Mouse (Mus musculus): Measurements from ENCODE around the gene Mpg.

The Mpg gene

GRCm38 (mm10) chr11:32262674-32263415, 36.5 kb downstream of the Mpg start:
- no peak for DNase-seq (ENCODE audit: low spot score in 2 of 2)

- DNase-seq (ENCODE audit: low spot score in 2 of 2) = no peak
These were observed 38.9 kb downstream of the Mpg start for GRCm38 (mm10) chr11:32265117-32265738.

GRCm38 (mm10) chr11:32266194-32266593, 39.9 kb downstream of the Mpg start:
- DNase-seq (ENCODE audit: low spot score in 2 of 2) = no peak

- no peak for DNase-seq (ENCODE audit: low spot score in 2 of 2)
These were observed 40.5 kb downstream of the Mpg start for GRCm38 (mm10) chr11:32266776-32267175.

- DNase-seq (ENCODE audit: low spot score in 2 of 2) = peak; percentile 95 to 97
These were observed 41.0 kb downstream of the Mpg start, which contains the start of gene Nprl3 for GRCm38 (mm10) chr11:32267188-32267884. TSS of gene Nprl3 (minus strand) at chr11:32267707.

GRCm38 (mm10) chr11:32267964-32268363, 41.7 kb downstream of the Mpg start:
- DNase-seq (ENCODE audit: low spot score in 2 of 2) = no peak

GRCm38 (mm10) chr11:32268952-32269351, 42.6 kb downstream of the Mpg start:
- DNase-seq (ENCODE audit: low spot score in 2 of 2) = no peak

GRCm38 (mm10) chr11:32271178-32271577, 44.9 kb downstream of the Mpg start:
- no peak for DNase-seq (ENCODE audit: low spot score in 2 of 2)

- DNase-seq (ENCODE audit: low spot score in 2 of 2) = no peak
These were observed 50.0 kb downstream of the Mpg start, which contains the start of gene Hba-x for GRCm38 (mm10) chr11:32276347-32276746. TSS of gene Hba-x (plus strand) at chr11:32276400.

- no peak for DNase-seq (ENCODE audit: low spot score in 2 of 2)
These were observed 51.6 kb downstream of the Mpg start for GRCm38 (mm10) chr11:32277736-32278457.

GRCm38 (mm10) chr11:32278458-32278957, 52.2 kb downstream of the Mpg start:
- no peak for DNase-seq (ENCODE audit: low spot score in 2 of 2)

- no peak for DNase-seq (ENCODE audit: low spot score in 2 of 2)
These were observed 54.3 kb downstream of the Mpg start for GRCm38 (mm10) chr11:32280646-32281045.

GRCm38 (mm10) chr11:32281416-32282144, 55.3 kb downstream of the Mpg start:
- DNase-seq (ENCODE audit: low spot score in 2 of 2) = no peak
